Mouse (Mus musculus): ENCODE measurements at regions not wholly inside any gene's neighbourhood (a gene's known extent, or its start where the extent isn't known, plus 50 kb on each side); places are given as distances from the start of the nearest gene placed in this dataset.

DNA sequence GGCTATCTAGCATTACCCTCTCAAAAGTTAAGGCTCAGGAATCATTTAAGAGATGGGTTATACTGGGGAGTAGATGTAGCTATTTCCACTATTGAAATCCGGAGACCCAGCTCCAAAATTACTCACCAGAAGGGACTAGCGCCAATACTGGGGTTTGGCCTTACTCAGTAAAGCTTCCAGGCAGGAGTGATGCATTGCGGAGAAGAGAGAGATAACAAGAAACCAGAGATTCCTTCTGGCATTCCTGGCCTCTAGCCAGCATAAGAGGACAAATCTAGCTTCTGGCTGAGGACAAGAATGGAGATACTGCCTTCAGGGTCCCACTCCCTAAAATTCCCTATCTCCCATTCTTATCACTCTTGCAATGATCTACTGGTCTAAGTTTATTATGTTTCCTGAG lies 95.7 kb upstream of the Zbtb20 start:
- DNase-seq (ENCODE audit: low spot score) (no peak), ATAC-seq (ENCODE audit: insufficient read depth, low FRiP score, low TSS enrichment) (no peak)
- H3K9ac ChIP-seq (ENCODE audit: low read length) = no peak overlapping the region
- no peak overlapping the region for H3K4me3 ChIP-seq (ENCODE audit: low read depth, low read length)
- H3K4me2 ChIP-seq (ENCODE audit: low read depth) = no peak overlapping the region
- H3K9me3 ChIP-seq (ENCODE audit: control insufficient read depth, low read length) = no peaks in the 10 kb centered on the region
- H3K27ac ChIP-seq (ENCODE audit: low read depth, low read length) = no peak overlapping the region
- H3K4me1 ChIP-seq (ENCODE audit: control insufficient read depth, insufficient read depth, low read length) = 0 out of 2 replicates have a peak, but pooled peaks cover 8% of the 10 kb centered on the region
- WGBS = 92% methylated on average over 3 of the region's 3 CpGs
- H3K27me3 ChIP-seq (ENCODE audit: control insufficient read depth, insufficient read depth, low read length) = no peaks in the 10 kb centered on the region
- H3K36me3 ChIP-seq (ENCODE audit: control insufficient read depth, insufficient read depth, low read length) = no peaks in the 10 kb centered on the region

DNA sequence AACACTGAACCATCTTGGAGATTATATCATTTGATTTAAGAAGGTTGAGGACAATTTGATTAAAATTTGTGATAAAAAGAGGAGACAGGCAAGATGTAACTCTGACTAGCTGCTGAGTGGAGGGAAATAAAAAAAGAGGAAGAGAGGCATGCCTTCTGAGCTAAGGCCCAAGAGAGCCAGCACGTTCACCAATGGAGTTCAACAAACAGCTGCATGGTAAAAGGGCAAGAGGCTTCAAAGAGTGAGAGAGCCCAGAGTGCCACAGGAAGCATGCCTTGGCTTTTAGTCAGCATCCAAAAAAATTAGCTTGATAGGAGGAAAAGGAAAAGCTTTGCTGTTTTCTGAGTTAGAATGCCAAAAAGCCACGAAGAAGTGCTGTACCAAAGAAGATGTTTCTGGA lies 103.0 kb upstream of the Zbtb20 start:
- H3K4me3 ChIP-seq (ENCODE audit: low read depth, low read length) = no peak overlapping the region
- H3K36me3 ChIP-seq (ENCODE audit: control insufficient read depth, insufficient read depth, low read length) = no peaks in the 10 kb centered on the region
- no peak for ATAC-seq (ENCODE audit: insufficient read depth, low FRiP score, low TSS enrichment)
- no peak overlapping the region for H3K9ac ChIP-seq (ENCODE audit: low read length)
- H3K9me3 ChIP-seq (ENCODE audit: control insufficient read depth, low read length) = no peaks in the 10 kb centered on the region
- no peaks in the 10 kb centered on the region for H3K4me1 ChIP-seq (ENCODE audit: control insufficient read depth, insufficient read depth, low read length)
- WGBS = 81% methylated on average over 2 of the region's 2 CpGs
- H3K27ac ChIP-seq (ENCODE audit: low read depth, low read length) = no peak overlapping the region
- no peak for DNase-seq (ENCODE audit: low spot score)
- no peak overlapping the region for H3K4me2 ChIP-seq (ENCODE audit: low read depth)
- H3K27me3 ChIP-seq (ENCODE audit: control insufficient read depth, insufficient read depth, low read length) = no peaks in the 10 kb centered on the region

DNA sequence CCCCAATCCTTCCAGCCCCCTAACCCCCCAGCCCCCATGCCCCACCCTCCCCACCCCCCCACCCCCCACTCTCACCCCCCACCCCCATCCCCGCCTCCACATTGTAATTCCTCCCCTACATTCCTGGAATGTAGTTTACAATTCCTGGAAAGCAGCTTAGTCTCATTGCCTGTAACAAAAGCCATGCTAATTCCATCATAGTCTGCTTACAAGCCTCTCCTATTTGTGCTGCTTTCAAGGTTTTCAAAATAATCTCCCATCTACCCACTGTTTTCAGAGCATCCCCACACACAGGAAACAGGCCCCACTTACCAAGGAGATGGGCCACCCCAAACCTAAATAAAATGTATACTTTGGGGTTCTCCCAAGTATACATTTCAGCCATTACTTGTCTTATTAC lies 105.5 kb upstream of the Zbtb20 start:
- H3K9ac ChIP-seq (ENCODE audit: low read length) = no peak overlapping the region
- no peak for ATAC-seq (ENCODE audit: insufficient read depth, low FRiP score, low TSS enrichment)
- H3K4me2 ChIP-seq (ENCODE audit: low read depth) = no peak overlapping the region
- WGBS = 50% methylated on average over 1 of the region's 1 CpGs
- no peaks in the 10 kb centered on the region for H3K9me3 ChIP-seq (ENCODE audit: control insufficient read depth, low read length)
- H3K36me3 ChIP-seq (ENCODE audit: control insufficient read depth, insufficient read depth, low read length) = no peaks in the 10 kb centered on the region
- H3K4me3 ChIP-seq (ENCODE audit: low read depth, low read length) = no peak overlapping the region
- H3K27me3 ChIP-seq (ENCODE audit: control insufficient read depth, insufficient read depth, low read length) = no peaks in the 10 kb centered on the region
- DNase-seq (ENCODE audit: low spot score) = no peak
- no peaks in the 10 kb centered on the region for H3K4me1 ChIP-seq (ENCODE audit: control insufficient read depth, insufficient read depth, low read length)
- H3K27ac ChIP-seq (ENCODE audit: low read depth, low read length) = no peak overlapping the region

GRCm38 (mm10) chr16:42748681-42749080 lies 127.0 kb upstream of the Zbtb20 start:
- H3K27ac ChIP-seq (ENCODE audit: low read depth, low read length) = no peak overlapping the region
- H3K4me3 ChIP-seq (ENCODE audit: low read depth, low read length) = no peak overlapping the region
- ATAC-seq (ENCODE audit: insufficient read depth, low FRiP score, low TSS enrichment) (no peak), DNase-seq (ENCODE audit: low spot score) (no peak)
- H3K9me3 ChIP-seq (ENCODE audit: control insufficient read depth, low read length) = no peaks in the 10 kb centered on the region
- no peaks in the 10 kb centered on the region for H3K36me3 ChIP-seq (ENCODE audit: control insufficient read depth, insufficient read depth, low read length)
- WGBS = 87% methylated on average over 5 of the region's 5 CpGs
- H3K4me2 ChIP-seq (ENCODE audit: low read depth) = no peak overlapping the region
- no peaks in the 10 kb centered on the region for H3K4me1 ChIP-seq (ENCODE audit: control insufficient read depth, insufficient read depth, low read length)
- H3K9ac ChIP-seq (ENCODE audit: low read length) = no peak overlapping the region
- no peaks in the 10 kb centered on the region for H3K27me3 ChIP-seq (ENCODE audit: control insufficient read depth, insufficient read depth, low read length)

DNA sequence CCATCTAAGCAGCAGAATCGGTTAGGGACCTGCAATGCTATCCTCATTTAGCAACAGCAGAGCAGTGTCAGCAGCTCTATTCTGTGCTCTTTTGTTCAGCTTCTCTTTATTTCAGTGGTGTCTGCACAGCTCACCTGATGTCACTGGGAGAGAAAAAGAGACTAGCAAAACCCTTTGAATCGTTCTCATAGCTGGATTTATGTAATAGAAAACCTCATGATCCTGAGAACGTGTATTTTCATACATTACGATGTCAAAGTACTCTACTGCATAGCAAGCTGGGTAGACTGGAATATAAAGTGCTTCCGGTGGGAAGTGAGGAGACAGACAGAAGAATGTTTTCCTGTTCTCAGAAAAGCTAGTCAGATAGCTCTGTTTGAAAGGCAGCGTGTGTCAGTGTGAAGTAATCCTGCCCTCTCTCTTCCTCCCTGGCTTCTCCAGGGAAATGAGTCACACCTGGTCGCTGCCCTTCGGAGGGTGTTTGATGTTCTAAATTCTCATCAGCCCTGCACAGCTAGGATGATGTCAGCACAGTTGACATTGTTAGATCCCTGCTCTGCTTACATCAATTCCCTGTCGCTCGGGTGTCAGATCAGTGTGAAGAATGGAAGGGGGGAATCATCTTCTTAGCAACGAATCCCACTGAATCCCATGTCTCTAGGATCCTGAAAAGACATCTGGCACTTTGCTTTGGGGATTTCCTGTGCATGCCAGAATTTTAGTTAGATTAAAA lies 129.6 kb upstream of the Zbtb20 start:
- Histone ChIP-seq H3K4me2 (ENCODE audit: low read depth) (no peak overlapping the region), H3K4me1 (ENCODE audit: control insufficient read depth, insufficient read depth, low read length) (no peaks in the 10 kb centered on the region), H3K9me3 (ENCODE audit: control insufficient read depth, low read length) (no peaks in the 10 kb centered on the region), H3K27ac (ENCODE audit: low read depth, low read length) (no peak overlapping the region), H3K36me3 (ENCODE audit: control insufficient read depth, insufficient read depth, low read length) (no peaks in the 10 kb centered on the region), H3K4me3 (ENCODE audit: low read depth, low read length) (no peak overlapping the region), H3K9ac (ENCODE audit: low read length) (no peak overlapping the region), H3K27me3 (ENCODE audit: control insufficient read depth, insufficient read depth, low read length) (no peaks in the 10 kb centered on the region)
- 61% methylated on average over 11 of the region's 11 CpGs for WGBS
- ATAC-seq (ENCODE audit: insufficient read depth, low FRiP score, low TSS enrichment) (no peak), DNase-seq (ENCODE audit: low spot score) (no peak)

GRCm38 (mm10) chr16:42743538-42743937 lies 132.1 kb upstream of the Zbtb20 start:
- 95% methylated on average over 1 of the region's 1 CpGs for WGBS
- Histone ChIP-seq H3K27ac (ENCODE audit: low read depth, low read length) (no peak overlapping the region), H3K4me2 (ENCODE audit: low read depth) (no peak overlapping the region), H3K9me3 (ENCODE audit: control insufficient read depth, low read length) (no peaks in the 10 kb centered on the region), H3K9ac (ENCODE audit: low read length) (no peak overlapping the region), H3K4me3 (ENCODE audit: low read depth, low read length) (no peak overlapping the region), H3K36me3 (ENCODE audit: control insufficient read depth, insufficient read depth, low read length) (no peaks in the 10 kb centered on the region), H3K27me3 (ENCODE audit: control insufficient read depth, insufficient read depth, low read length) (no peaks in the 10 kb centered on the region), H3K4me1 (ENCODE audit: control insufficient read depth, insufficient read depth, low read length) (no peaks in the 10 kb centered on the region)
- DNase-seq (ENCODE audit: low spot score) = no peak
- ATAC-seq (ENCODE audit: insufficient read depth, low FRiP score, low TSS enrichment) = no peak

GRCm38 (mm10) chr16:42743120-42743519 lies 132.6 kb upstream of the Zbtb20 start:
- ATAC-seq (ENCODE audit: insufficient read depth, low FRiP score, low TSS enrichment) (no peak), DNase-seq (ENCODE audit: low spot score) (no peak)
- Histone ChIP-seq H3K9me3 (ENCODE audit: control insufficient read depth, low read length) (no peaks in the 10 kb centered on the region), H3K27me3 (ENCODE audit: control insufficient read depth, insufficient read depth, low read length) (no peaks in the 10 kb centered on the region), H3K9ac (ENCODE audit: low read length) (no peak overlapping the region), H3K4me2 (ENCODE audit: low read depth) (no peak overlapping the region), H3K36me3 (ENCODE audit: control insufficient read depth, insufficient read depth, low read length) (no peaks in the 10 kb centered on the region), H3K4me1 (ENCODE audit: control insufficient read depth, insufficient read depth, low read length) (no peaks in the 10 kb centered on the region), H3K27ac (ENCODE audit: low read depth, low read length) (no peak overlapping the region), H3K4me3 (ENCODE audit: low read depth, low read length) (no peak overlapping the region)
- 49% methylated on average over 2 of the region's 2 CpGs for WGBS

- H3K4me3 ChIP-seq (ENCODE audit: low read depth, low read length) = no peak overlapping the region
- no peaks in the 10 kb centered on the region for H3K9me3 ChIP-seq (ENCODE audit: control insufficient read depth, low read length)
- no peak overlapping the region for H3K4me2 ChIP-seq (ENCODE audit: low read depth)
- H3K27me3 ChIP-seq (ENCODE audit: control insufficient read depth, insufficient read depth, low read length) = no peaks in the 10 kb centered on the region
- DNase-seq (ENCODE audit: low spot score) (no peak), ATAC-seq (ENCODE audit: insufficient read depth, low FRiP score, low TSS enrichment) (no peak)
- no peak overlapping the region for H3K27ac ChIP-seq (ENCODE audit: low read depth, low read length)
- H3K9ac ChIP-seq (ENCODE audit: low read length) = no peak overlapping the region
- WGBS = 84% methylated on average over 7 of the region's 7 CpGs
- H3K4me1 ChIP-seq (ENCODE audit: control insufficient read depth, insufficient read depth, low read length) = no peaks in the 10 kb centered on the region
- no peaks in the 10 kb centered on the region for H3K36me3 ChIP-seq (ENCODE audit: control insufficient read depth, insufficient read depth, low read length)
Observed at GRCm38 (mm10) chr16:42727826-42728225, 147.9 kb upstream of the Zbtb20 start.

DNA sequence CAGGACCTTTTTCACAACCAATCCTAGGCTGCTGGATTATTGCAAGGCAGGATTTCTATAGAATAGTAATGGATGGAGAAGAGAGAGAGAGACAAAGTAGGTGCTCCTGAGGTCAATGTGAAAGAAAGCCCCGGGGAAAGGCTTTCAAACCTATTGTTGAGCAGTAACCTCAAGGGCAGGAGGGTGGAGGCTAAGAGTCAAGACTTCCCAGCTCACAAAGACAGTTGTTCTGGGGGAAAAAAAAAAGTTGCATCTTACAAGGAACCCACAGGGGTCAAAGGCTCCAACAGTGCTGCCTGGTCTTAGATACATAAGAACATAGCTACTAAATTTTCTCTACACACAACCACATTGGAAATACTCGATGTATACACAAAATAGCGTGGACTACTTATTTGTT lies 155.8 kb upstream of the Zbtb20 start:
- H3K4me3 ChIP-seq (ENCODE audit: low read depth, low read length) = no peak overlapping the region
- no peak overlapping the region for H3K27ac ChIP-seq (ENCODE audit: low read depth, low read length)
- 70% methylated on average over 3 of the region's 3 CpGs for WGBS

More for the DNA sequence above, 155.8 kb upstream of the Zbtb20 start:
- Histone ChIP-seq H3K4me2 (ENCODE audit: low read depth) (no peak overlapping the region), H3K9me3 (ENCODE audit: control insufficient read depth, low read length) (no peaks in the 10 kb centered on the region), H3K36me3 (ENCODE audit: control insufficient read depth, insufficient read depth, low read length) (no peaks in the 10 kb centered on the region), H3K27me3 (ENCODE audit: control insufficient read depth, insufficient read depth, low read length) (no peaks in the 10 kb centered on the region), H3K9ac (ENCODE audit: low read length) (no peak overlapping the region), H3K4me1 (ENCODE audit: control insufficient read depth, insufficient read depth, low read length) (peaks cover 8% of the 10 kb centered on the region)
- ATAC-seq (ENCODE audit: insufficient read depth, low FRiP score, low TSS enrichment) (no peak), DNase-seq (ENCODE audit: low spot score) (no peak)
